ENCODE assay signal across 12 mouse cellular contexts in the genomic region with DNA sequence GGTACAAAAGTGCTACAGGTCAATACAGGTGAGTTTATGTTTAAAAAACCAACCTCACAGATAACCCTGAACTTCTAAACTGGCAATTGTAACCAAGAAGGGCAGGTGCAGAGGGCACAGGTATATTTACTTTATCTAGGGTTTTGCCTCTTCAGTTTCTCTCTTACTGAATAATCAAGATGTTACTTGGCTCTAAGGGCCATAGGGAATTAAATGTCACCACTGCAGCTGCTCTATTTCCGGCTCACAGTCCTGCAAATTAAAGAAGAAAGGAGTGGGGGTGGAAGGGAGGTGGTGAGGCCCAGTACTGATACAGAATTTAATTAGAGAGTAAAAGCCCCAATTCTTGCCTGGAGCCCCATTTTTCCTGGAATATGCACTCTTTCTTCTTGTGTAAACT.
"Had no signal": no experiment of that assay in that cellular context is flagged by ENCODE, and none has a peak within 500 bp of the region (broad histone marks: within the 10 kb centered on the region; RNA-seq: fewer than 3 reads in every experiment).

No protein-coding gene starts in this region.

- H3K27me3 ChIP-seq: liver, embryonic 12.5 days; liver, embryonic 15.5 days had no signal

- H3K9ac ChIP-seq: liver, embryonic 12.5 days; liver, embryonic 15.5 days had no signal

- H3K27ac ChIP-seq: left cerebral cortex, adult 2 months; liver, embryonic 12.5 days; liver, embryonic 15.5 days; stomach, postnatal 0 days had no signal

- H3K4me3 ChIP-seq: left cerebral cortex, adult 2 months; liver, embryonic 12.5 days; liver, embryonic 15.5 days had no signal

- DNase-seq: kidney, adult 2 months; kidney, postnatal 14 days; kidney, postnatal 4 days; lung, adult 18-20 months; lung, postnatal 10 days; lung, postnatal 36 days; midbrain, embryonic 14.5 days; thymus, postnatal 25 days had no signal

- H3K36me3 ChIP-seq: liver, embryonic 15.5 days had no signal
